Mouse (Mus musculus) brain, embryonic 14.5 days (tissue): ENCODE results near the gene Dnase2a.

Experiments
- CTCF ChIP-seq: fragments of 200-500 bp; IDR thresholded peaks from 2 replicates; pipeline ENCODE4 v1.5.1; 2012; ENCODE audit warnings: inconsistent platforms, mild to moderate bottlenecking, moderate library complexity, borderline replicate concordance; ENCODE audit not compliant: insufficient read depth, insufficient read length; ENCODE audit errors: extremely low read depth
- POLR2A ChIP-seq: fragments of 200-500 bp; IDR thresholded peaks from 2 replicates; pipeline ENCODE4 v1.6.1; 2012; ENCODE audit warnings: mild to moderate bottlenecking, inconsistent platforms, borderline replicate concordance; ENCODE audit not compliant: poor library complexity, insufficient read depth, insufficient read length, severe bottlenecking; ENCODE audit errors: extremely low read depth

DNA sequence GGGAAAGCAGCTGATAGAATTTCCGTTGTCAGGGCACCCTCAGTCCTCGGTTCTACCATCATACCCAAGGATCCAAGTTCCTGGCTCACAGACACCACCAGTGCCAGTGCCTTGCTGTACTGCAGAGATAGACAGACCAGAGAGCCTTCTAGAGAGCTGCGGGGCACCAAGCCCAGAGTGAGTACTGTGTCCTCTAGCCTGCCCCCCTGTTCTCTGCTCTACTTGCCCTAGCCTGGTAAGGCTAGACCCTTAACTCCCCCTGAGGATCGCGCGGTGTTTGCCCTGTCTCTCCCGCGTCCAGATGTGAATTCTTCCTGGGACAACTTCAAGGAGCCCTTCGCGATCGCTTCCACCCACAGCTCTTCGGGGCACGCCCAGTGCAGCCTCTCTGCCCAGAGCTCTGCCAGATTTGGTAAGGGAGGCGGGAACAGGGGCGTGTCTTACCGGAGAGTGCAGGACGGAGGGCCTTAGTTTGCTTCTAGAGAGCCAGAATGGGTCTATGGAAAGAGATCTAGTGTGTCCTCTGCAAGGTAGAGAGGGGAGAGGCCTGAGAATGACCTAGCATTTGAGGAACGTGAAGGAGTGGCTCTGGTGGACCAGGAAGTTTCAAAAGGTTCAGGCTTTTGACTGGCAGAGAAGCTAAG is 44.4 kb downstream of the Dnase2a start:
- TF ChIP-seq CTCF (no peak), POLR2A (no peak)
